Mouse (Mus musculus): ENCODE results near the gene Mars2. TPM values are rescaled to one million over a fixed set of nuclear protein-coding genes. Genes with fewer than 3 reads are reported as not detected.

The Mars2 gene
- polyA plus RNA-seq, 1 experiment from 2014 or later = 3.6 TPM

DNA sequence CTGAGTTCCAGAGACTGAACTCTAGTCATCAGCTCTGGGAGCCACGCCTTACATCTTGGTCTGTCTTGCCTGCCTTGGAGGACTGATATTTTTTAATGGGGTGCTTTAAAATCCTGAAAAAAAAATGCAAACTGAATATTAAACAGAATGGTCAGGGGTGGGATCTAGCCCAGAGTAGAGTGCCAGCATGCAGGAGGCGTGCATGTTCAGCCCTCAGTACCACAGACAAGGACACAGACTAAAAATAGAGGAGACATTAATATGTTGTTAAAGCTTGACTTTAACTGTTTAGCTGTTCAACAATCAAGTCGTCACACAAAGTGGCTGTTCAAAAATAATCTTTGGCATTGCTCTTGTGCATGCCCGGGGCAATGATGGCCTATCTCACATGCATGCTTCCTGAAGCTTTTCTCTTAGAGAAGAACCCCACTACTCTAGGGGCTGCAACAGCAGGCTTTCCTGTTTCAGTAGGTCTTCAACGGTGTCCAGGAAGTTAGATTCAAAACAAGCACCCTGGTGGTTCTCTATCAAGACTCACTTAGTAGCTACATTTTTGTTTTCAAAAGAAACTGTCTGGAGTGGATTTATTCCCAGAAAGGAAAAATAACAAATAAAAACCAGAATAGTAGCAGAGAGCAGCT is 28.4 kb upstream of the Mars2 start:
- 77% methylated on average over 5 of the region's 5 CpGs for WGBS
- no peaks in the 10 kb centered on the region for H3K36me3 ChIP-seq (replicated peaks)
- H3K27me3 ChIP-seq (ENCODE audit: poor library complexity, severe bottlenecking) = peaks cover 6% of the 10 kb centered on the region; the same call in 1 of the 2 replicates
- H3K4me1 ChIP-seq = peaks cover 19% of the 10 kb centered on the region
- DNase-seq (ENCODE audit: extremely low spot score, low spot score) = no peak
- H3K4me3 ChIP-seq = no peak overlapping the region
- H3K9me3 ChIP-seq = no peaks in the 10 kb centered on the region
- H3K27ac ChIP-seq = no peak overlapping the region

DNA sequence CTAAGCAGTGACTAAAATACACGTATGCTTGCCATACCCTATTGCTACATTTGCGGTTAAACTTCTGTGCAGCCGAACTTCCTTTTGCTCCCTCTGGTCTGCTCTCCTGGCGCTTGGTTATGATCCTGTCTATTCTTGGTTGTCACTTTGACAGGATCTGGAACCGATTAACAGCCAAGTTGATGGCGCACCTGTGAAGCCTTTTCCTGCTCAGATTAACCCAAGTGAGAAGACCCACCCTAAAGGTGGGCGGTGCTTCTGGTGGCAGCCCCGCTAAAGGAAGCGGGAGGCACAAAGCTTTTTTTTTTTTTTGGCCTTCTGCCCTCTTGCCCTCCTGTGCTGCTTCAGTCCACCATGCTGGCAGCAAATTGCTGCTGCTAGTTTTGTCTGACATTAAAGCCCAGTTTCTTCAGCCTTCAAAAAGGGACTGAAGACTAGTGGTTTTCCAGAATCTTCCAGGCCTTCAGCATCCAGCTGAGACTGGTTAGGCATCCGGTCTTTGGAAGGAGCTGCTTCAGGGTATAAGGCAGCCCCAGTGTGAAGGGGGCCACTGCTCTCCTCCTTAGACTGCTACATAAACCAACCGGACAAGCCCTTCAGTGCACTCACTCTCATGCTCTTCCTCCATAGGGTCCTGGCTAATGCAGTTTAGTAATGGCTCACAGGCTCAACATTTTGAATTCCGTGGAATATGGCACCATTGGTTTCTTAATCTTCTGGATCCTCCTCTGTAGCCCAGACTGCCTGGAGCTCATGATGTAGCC is 26.6 kb upstream of the Mars2 start:
- peaks cover 6% of the 10 kb centered on the region; the same call in 1 of the 2 replicates for H3K27me3 ChIP-seq (ENCODE audit: poor library complexity, severe bottlenecking)
- H3K4me3 ChIP-seq = no peak overlapping the region
- no peaks in the 10 kb centered on the region for H3K36me3 ChIP-seq (replicated peaks)
- peaks cover 20% of the 10 kb centered on the region for H3K4me1 ChIP-seq
- WGBS = 54% methylated on average over 12 of the region's 12 CpGs
- DNase-seq (ENCODE audit: extremely low spot score, low spot score) = no peak
- no peaks in the 10 kb centered on the region for H3K9me3 ChIP-seq
- H3K27ac ChIP-seq = no peak overlapping the region

DNA sequence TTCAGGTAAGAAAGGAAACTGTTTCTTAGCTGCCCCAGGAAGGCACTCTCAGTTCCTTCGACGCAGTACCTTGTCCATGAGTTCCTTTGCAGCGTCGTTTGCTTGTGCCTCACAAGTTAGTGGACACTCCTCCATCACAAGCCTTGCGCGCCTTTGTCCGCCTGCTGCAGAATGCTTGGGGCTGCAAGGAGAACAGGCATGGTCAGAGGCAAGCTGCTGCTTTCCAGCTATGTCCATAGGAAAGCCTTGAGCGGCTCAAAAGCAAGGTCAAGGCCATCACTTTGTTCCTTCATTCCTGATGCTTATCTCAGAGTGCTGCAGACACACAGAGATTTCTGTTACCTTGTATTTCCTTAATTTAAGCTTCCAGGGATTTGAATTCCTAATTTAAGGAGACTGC is 25.9 kb upstream of the Mars2 start:
- Histone ChIP-seq H3K9me3 (no peaks in the 10 kb centered on the region), H3K4me1 (peaks cover 18% of the 10 kb centered on the region), H3K27ac (no peak overlapping the region), H3K36me3 (replicated peaks) (no peaks in the 10 kb centered on the region), H3K4me3 (no peak overlapping the region), H3K27me3 (ENCODE audit: poor library complexity, severe bottlenecking) (peaks cover 6% of the 10 kb centered on the region; the same call in 1 of the 2 replicates)
- DNase-seq (ENCODE audit: extremely low spot score, low spot score) = no peak
- 74% methylated on average over 8 of the region's 8 CpGs for WGBS

GRCm38 (mm10) chr1:55212771-55213170 is 24.2 kb upstream of the Mars2 start:
- Histone ChIP-seq H3K4me3 (no peak overlapping the region), H3K36me3 (replicated peaks) (no peaks in the 10 kb centered on the region), H3K27ac (no peak overlapping the region), H3K9me3 (no peaks in the 10 kb centered on the region), H3K27me3 (ENCODE audit: poor library complexity, severe bottlenecking) (peaks cover 6% of the 10 kb centered on the region; the same call in 1 of the 2 replicates), H3K4me1 (peaks cover 15% of the 10 kb centered on the region)
- WGBS = 75% methylated on average over 4 of the region's 4 CpGs
- DNase-seq (ENCODE audit: extremely low spot score, low spot score) = no peak

GRCm38 (mm10) chr1:55213475-55213874 is 23.5 kb upstream of the Mars2 start:
- no peak for DNase-seq (ENCODE audit: extremely low spot score, low spot score)
- Histone ChIP-seq H3K4me1 (peaks cover 15% of the 10 kb centered on the region), H3K9me3 (no peaks in the 10 kb centered on the region), H3K4me3 (no peak overlapping the region), H3K27ac (no peak overlapping the region), H3K36me3 (replicated peaks) (no peaks in the 10 kb centered on the region), H3K27me3 (ENCODE audit: poor library complexity, severe bottlenecking) (peaks cover 6% of the 10 kb centered on the region; the same call in 1 of the 2 replicates)
- 80% methylated on average over 6 of the region's 6 CpGs for WGBS

DNA sequence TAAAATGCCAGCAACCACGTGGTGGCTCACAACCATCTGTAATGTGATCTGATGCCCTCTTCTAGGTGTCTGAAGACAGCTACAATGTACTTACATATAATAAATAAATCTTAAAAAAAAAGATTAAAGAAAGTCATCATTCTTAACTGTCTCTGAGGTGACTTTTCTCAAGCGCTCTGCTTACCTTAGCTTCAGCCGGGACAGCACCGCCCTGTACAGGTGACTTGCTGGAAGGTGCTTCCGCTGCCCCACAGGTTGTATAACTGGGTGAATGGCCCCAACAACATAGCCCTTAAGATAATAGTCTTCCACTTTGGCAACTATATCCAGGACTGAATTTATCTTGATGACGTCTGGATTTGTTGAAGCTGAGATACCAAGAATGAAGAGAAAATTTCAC is 23.0 kb upstream of the Mars2 start:
- DNase-seq (ENCODE audit: extremely low spot score, low spot score) = no peak
- peaks cover 6% of the 10 kb centered on the region; the same call in 1 of the 2 replicates for H3K27me3 ChIP-seq (ENCODE audit: poor library complexity, severe bottlenecking)
- no peak overlapping the region for H3K27ac ChIP-seq
- H3K36me3 ChIP-seq (replicated peaks) = no peaks in the 10 kb centered on the region
- no peaks in the 10 kb centered on the region for H3K9me3 ChIP-seq
- WGBS = 91% methylated on average over 6 of the region's 6 CpGs
- H3K4me1 ChIP-seq = peaks cover 15% of the 10 kb centered on the region
- H3K4me3 ChIP-seq = no peak overlapping the region

DNA sequence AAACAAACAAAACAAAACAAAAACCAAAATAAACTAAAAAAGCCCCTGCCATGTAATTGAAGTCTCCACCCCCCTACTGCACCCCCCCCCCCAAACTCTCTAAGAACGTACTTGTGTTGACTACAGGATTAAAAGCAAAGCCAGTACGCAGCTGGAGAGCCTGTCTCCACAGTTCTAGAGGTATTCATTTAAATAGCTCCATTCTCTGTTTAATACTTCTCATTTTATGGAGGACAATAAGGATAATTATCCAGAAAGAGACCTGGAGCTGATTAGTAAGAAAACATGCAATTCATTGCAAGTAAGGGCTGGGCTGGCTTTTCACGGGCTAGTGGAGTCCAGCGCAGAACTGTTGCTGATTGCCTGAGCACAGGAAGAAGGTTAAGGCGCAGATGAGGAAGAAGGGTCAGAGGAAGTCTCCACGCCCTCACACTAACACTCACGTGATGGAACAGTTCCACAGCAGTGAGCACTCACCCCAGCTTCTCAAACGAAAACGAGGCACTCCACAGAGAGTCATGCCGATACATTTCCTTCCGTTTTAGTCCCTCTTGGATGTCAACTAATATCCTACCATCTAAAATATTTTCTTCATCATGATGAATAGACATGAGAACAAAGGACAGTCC is 21.7 kb upstream of the Mars2 start:
- WGBS = 67% methylated on average over 11 of the region's 11 CpGs
- DNase-seq (ENCODE audit: extremely low spot score, low spot score) = no peak
- Histone ChIP-seq H3K27me3 (ENCODE audit: poor library complexity, severe bottlenecking) (peaks cover 6% of the 10 kb centered on the region; the same call in 1 of the 2 replicates), H3K36me3 (replicated peaks) (no peaks in the 10 kb centered on the region), H3K9me3 (no peaks in the 10 kb centered on the region), H3K27ac (no peak overlapping the region), H3K4me3 (no peak overlapping the region), H3K4me1 (peaks cover 12% of the 10 kb centered on the region)

GRCm38 (mm10) chr1:55217191-55217590 is 19.8 kb upstream of the Mars2 start:
- 83% methylated on average over 2 of the region's 2 CpGs for WGBS
- Histone ChIP-seq H3K9me3 (no peaks in the 10 kb centered on the region), H3K4me3 (no peak overlapping the region), H3K27ac (no peak overlapping the region), H3K27me3 (ENCODE audit: poor library complexity, severe bottlenecking) (no peaks in the 10 kb centered on the region), H3K4me1 (peaks cover 7% of the 10 kb centered on the region; the same call in 1 of the 2 replicates), H3K36me3 (replicated peaks) (no peaks in the 10 kb centered on the region)
- no peak for DNase-seq (ENCODE audit: extremely low spot score, low spot score)

GRCm38 (mm10) chr1:55221352-55221751 is 15.6 kb upstream of the Mars2 start:
- WGBS = 89% methylated on average over 4 of the region's 4 CpGs
- no peak for DNase-seq (ENCODE audit: extremely low spot score, low spot score)

GRCm38 (mm10) chr1:55223026-55223425 is 14.0 kb upstream of the Mars2 start:
- WGBS = 88% methylated on average over 7 of the region's 7 CpGs
- Histone ChIP-seq H3K27me3 (ENCODE audit: poor library complexity, severe bottlenecking) (peaks cover 19% of the 10 kb centered on the region), H3K4me3 (no peak overlapping the region), H3K27ac (no peak overlapping the region), H3K4me1 (peaks cover 38% of the 10 kb centered on the region), H3K9me3 (no peaks in the 10 kb centered on the region), H3K36me3 (replicated peaks) (no peaks in the 10 kb centered on the region)
- no peak for DNase-seq (ENCODE audit: extremely low spot score, low spot score)

More at GRCm38 (mm10) chr1:55221352-55221751, 15.6 kb upstream of the Mars2 start:
- Histone ChIP-seq H3K4me3 (no peak overlapping the region), H3K27me3 (ENCODE audit: poor library complexity, severe bottlenecking) (peaks cover 16% of the 10 kb centered on the region), H3K4me1 (peaks cover 30% of the 10 kb centered on the region), H3K9me3 (no peaks in the 10 kb centered on the region), H3K27ac (no peak overlapping the region), H3K36me3 (replicated peaks) (no peaks in the 10 kb centered on the region)

GRCm38 (mm10) chr1:55224111-55224510 is 12.9 kb upstream of the Mars2 start:
- Histone ChIP-seq H3K27me3 (ENCODE audit: poor library complexity, severe bottlenecking) (peaks cover 19% of the 10 kb centered on the region), H3K4me3 (no peak overlapping the region; the same call in 1 of the 2 replicates), H3K36me3 (replicated peaks) (no peaks in the 10 kb centered on the region), H3K4me1 (peaks cover 38% of the 10 kb centered on the region), H3K9me3 (no peaks in the 10 kb centered on the region), H3K27ac (no peak overlapping the region)
- 60% methylated on average over 11 of the region's 11 CpGs for WGBS
- DNase-seq (ENCODE audit: extremely low spot score, low spot score) = no peak

GRCm38 (mm10) chr1:55225398-55225797 is 11.6 kb upstream of the Mars2 start:
- Histone ChIP-seq H3K9me3 (no peaks in the 10 kb centered on the region), H3K27me3 (ENCODE audit: poor library complexity, severe bottlenecking) (peaks cover 19% of the 10 kb centered on the region), H3K4me1 (peaks cover 38% of the 10 kb centered on the region), H3K27ac (peak overlapping the region; percentile 51; the same call in 1 of the 2 replicates), H3K4me3 (peak overlapping the region; percentile 56), H3K36me3 (replicated peaks) (no peaks in the 10 kb centered on the region)
- 30% methylated on average over 3 of the region's 3 CpGs for WGBS
- DNase-seq (ENCODE audit: extremely low spot score, low spot score) = peak; percentile 17

Measured in forebrain, embryonic 10.5 days (tissue).